Mouse (Mus musculus) midbrain, embryonic 13.5 days (tissue): Measurements from ENCODE around the gene Acad9. TPM values are rescaled to one million over a fixed set of nuclear protein-coding genes. Genes with fewer than 3 reads are reported as not detected.

Source experiments
- ATAC-seq: fragments of 200-750 bp; cut with Nextera tagmentation; 2 replicates; pipeline ENCODE4 v1.8.0; 2017; ENCODE audit warnings: mild to moderate bottlenecking, moderate TSS enrichment, moderate library complexity
- H3K27ac ChIP-seq: fragments of 300-500 bp; sonication (generic); 2 replicates; pipeline ENCODE4 v1.5.1; 2015; ENCODE audit warnings: inconsistent platforms, mild to moderate bottlenecking, moderate library complexity
- H3K27me3 ChIP-seq: fragments of 300-500 bp; sonication (generic); 2 replicates; pipeline ENCODE4 v1.6.1; 2015; ENCODE audit warnings: mild to moderate bottlenecking, inconsistent platforms
- H3K36me3 ChIP-seq: fragments of 300-500 bp; sonication (generic); 2 replicates; pipeline ENCODE4 v1.6.1; 2015; ENCODE audit warnings: mild to moderate bottlenecking, inconsistent platforms
- H3K4me1 ChIP-seq: fragments of 300-500 bp; sonication (generic); replicated peaks from 2 replicates; pipeline ENCODE4 v1.6.1; 2015; ENCODE audit warnings: inconsistent platforms
- H3K4me2 ChIP-seq: fragments of 300-500 bp; sonication (generic); replicated peaks from 2 replicates; pipeline ENCODE4 v1.6.1; 2015; ENCODE audit warnings: moderate library complexity, mild to moderate bottlenecking, inconsistent platforms
- H3K4me3 ChIP-seq: fragments of 300-500 bp; sonication (generic); replicated peaks from 2 replicates; pipeline ENCODE4 v1.5.1; 2015; ENCODE audit warnings: mild to moderate bottlenecking, inconsistent platforms
- H3K9ac ChIP-seq: fragments of 300-500 bp; sonication (generic); replicated peaks from 2 replicates; pipeline ENCODE4 v1.6.1; 2015; ENCODE audit warnings: mild to moderate bottlenecking, inconsistent platforms
- H3K9me3 ChIP-seq: fragments of 300-500 bp; sonication (generic); 2 replicates; pipeline ENCODE4 v1.6.1; 2016; ENCODE audit warnings: mild to moderate bottlenecking, inconsistent platforms
- WGBS: fragments of 180-500 bp; shearing (Covaris S2); methylation state at CpG from one replicate; pipeline ENCODE4 v1.1.7; 2015; 5-methylcytosine and 5-hydroxymethylcytosine counted together
- polyA plus RNA-seq: library from polyadenylated mRNA; unstranded; fragments of >200 nt; fragmentation: Nextera tagmentation; extraction: Ambion mirVana; gene quantifications from 2 replicates; pipeline ENCODE4 v1.2.1, GENCODE M21; 2015

Gene Acad9
- polyA plus RNA-seq, 1 experiment from 2014 or later: 87.3 TPM

DNA sequence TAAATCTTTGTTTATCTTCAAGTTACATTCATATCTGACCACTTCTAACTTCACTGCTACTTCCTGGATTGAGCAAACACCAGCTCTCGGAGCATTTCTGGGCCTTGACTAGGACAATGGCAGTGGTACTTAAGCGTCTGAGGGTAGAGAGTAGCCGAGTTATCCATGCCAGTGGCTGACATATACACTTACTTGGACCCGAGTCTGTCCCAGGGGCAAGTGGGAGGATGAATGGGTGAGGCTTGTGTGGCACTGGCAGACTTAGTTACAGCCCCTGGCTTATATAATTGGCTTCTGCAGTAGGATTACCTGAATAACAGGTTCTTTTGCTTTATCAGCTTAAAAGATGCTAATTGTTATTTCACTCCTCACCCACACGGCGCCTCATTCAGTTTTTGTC, 2.0 kb downstream of the Acad9 start:
- peaks cover 17% of the 10 kb centered on the region for H3K36me3 ChIP-seq
- H3K27ac ChIP-seq: no peak overlapping the region
- H3K9ac ChIP-seq: no peak overlapping the region
- 0 out of 2 replicates have a peak overlapping the region, but pooled peaks have one; percentile 75 for H3K4me2 ChIP-seq
- peaks cover 20% of the 10 kb centered on the region for H3K4me1 ChIP-seq
- no peak overlapping the region for H3K4me3 ChIP-seq
- H3K9me3 ChIP-seq: no peaks in the 10 kb centered on the region
- 87% methylated on average over 6 of the region's 6 CpGs for WGBS
- no peak for ATAC-seq
- peaks cover 17% of the 10 kb centered on the region for H3K27me3 ChIP-seq

GRCm38 (mm10) chr3:36070436-36070835, 4.7 kb downstream of the Acad9 start:
- ATAC-seq: no peak
- no peak overlapping the region for H3K4me3 ChIP-seq
- peaks cover 38% of the 10 kb centered on the region for H3K36me3 ChIP-seq
- H3K9me3 ChIP-seq: no peaks in the 10 kb centered on the region
- H3K4me1 ChIP-seq: peaks cover 16% of the 10 kb centered on the region
- H3K9ac ChIP-seq: no peak overlapping the region
- no peak overlapping the region for H3K27ac ChIP-seq
- H3K4me2 ChIP-seq: no peak overlapping the region
- 93% methylated on average over 4 of the region's 4 CpGs for WGBS
- H3K27me3 ChIP-seq: no peaks in the 10 kb centered on the region

DNA sequence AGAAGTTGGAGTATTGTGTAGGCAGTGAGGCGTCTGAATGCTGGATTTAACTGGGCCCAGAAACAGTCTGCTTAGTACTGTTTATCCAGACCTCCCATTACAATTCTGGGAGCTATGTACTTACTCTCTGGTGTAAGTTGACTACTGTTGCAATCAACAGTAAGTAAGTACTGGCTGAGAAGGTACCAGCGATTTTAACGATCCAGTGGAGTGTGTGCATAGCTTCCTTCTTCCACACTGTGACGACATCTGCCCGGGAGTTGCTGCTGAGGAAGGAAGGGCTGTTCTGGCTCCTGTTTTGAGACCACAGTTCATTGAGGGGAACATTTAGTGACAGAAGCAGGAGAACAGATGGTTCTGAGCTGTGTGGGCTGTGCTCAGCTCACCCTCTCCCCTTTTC, 5.3 kb downstream of the Acad9 start:
- Histone ChIP-seq H3K4me2 (no peak overlapping the region), H3K4me3 (no peak overlapping the region), H3K4me1 (peaks cover 16% of the 10 kb centered on the region), H3K9me3 (no peaks in the 10 kb centered on the region), H3K36me3 (peaks cover 44% of the 10 kb centered on the region), H3K9ac (no peak overlapping the region), H3K27me3 (no peaks in the 10 kb centered on the region), H3K27ac (no peak overlapping the region)
- 98% methylated on average over 5 of the region's 5 CpGs for WGBS
- ATAC-seq: no peak

GRCm38 (mm10) chr3:36074231-36074630, 8.5 kb downstream of the Acad9 start:
- Histone ChIP-seq H3K9me3 (no peaks in the 10 kb centered on the region), H3K4me3 (no peak overlapping the region), H3K9ac (no peak overlapping the region), H3K4me1 (no peaks in the 10 kb centered on the region), H3K27me3 (no peaks in the 10 kb centered on the region), H3K4me2 (no peak overlapping the region), H3K36me3 (peaks cover 76% of the 10 kb centered on the region), H3K27ac (no peak overlapping the region)
- no peak for ATAC-seq
- 95% methylated on average over 6 of the region's 6 CpGs for WGBS

GRCm38 (mm10) chr3:36075466-36075865, 9.7 kb downstream of the Acad9 start:
- Histone ChIP-seq H3K27me3 (no peaks in the 10 kb centered on the region), H3K27ac (no peak overlapping the region)

GRCm38 (mm10) chr3:36077386-36077785, 11.6 kb downstream of the Acad9 start:
- H3K9ac ChIP-seq: no peak overlapping the region
- ATAC-seq: no peak
- H3K4me2 ChIP-seq: no peak overlapping the region
- H3K27ac ChIP-seq: no peak overlapping the region
- H3K4me1 ChIP-seq: no peaks in the 10 kb centered on the region
- WGBS: 94% methylated on average over 3 of the region's 3 CpGs
- H3K4me3 ChIP-seq: no peak overlapping the region
- H3K9me3 ChIP-seq: no peaks in the 10 kb centered on the region
- H3K36me3 ChIP-seq: peaks cover 91% of the 10 kb centered on the region
- H3K27me3 ChIP-seq: no peaks in the 10 kb centered on the region

More at GRCm38 (mm10) chr3:36075466-36075865, 9.7 kb downstream of the Acad9 start:
- Histone ChIP-seq H3K9ac (no peak overlapping the region), H3K36me3 (peaks cover 83% of the 10 kb centered on the region), H3K4me3 (no peak overlapping the region), H3K9me3 (no peaks in the 10 kb centered on the region), H3K4me2 (no peak overlapping the region), H3K4me1 (no peaks in the 10 kb centered on the region)
- WGBS: 95% methylated on average over 6 of the region's 6 CpGs
- ATAC-seq: no peak

DNA sequence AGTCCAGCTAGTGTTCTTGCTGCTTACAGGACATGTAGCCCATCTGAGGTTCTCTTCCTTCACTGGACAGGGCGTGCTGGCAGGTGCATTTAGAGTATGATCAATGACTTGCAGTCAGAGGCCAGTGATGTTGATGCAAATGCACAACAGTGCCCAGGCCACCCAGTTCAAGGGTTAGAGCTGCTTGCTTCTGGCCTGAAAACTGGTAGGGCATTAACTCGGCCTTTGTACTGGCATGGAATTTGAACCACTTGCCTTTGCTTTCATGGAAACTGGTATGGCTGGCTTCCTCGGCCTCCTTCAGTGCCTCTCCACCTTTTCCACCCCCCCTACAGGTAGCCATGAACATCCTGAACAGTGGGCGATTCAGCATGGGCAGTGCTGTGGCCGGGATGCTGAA, 14.1 kb downstream of the Acad9 start:
- Histone ChIP-seq H3K36me3 (peaks cover 93% of the 10 kb centered on the region), H3K4me3 (no peak overlapping the region), H3K27ac (no peak overlapping the region), H3K4me1 (no peaks in the 10 kb centered on the region), H3K27me3 (no peaks in the 10 kb centered on the region), H3K9ac (no peak overlapping the region), H3K4me2 (no peak overlapping the region), H3K9me3 (no peaks in the 10 kb centered on the region)
- ATAC-seq: no peak
- 95% methylated on average over 5 of the region's 5 CpGs for WGBS

DNA sequence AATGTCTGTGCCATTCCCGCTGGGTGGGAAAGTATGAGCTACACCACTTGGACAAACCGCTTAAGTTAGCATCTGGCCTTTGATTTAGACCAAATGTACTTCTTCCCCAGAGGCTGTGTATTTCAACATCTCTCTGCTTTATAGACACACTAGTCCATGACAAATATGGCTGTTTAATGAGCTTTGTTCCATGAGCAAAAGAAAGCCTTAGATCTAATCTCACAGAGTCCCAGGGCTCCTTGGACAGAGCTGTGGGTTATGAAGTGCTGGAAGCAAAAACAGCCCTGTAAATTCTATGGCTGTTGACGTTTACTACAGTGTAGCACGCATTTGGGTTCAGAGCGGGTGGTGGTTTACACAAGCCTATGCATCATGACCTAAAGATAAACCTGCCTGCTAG, 15.0 kb downstream of the Acad9 start:
- peaks cover 93% of the 10 kb centered on the region for H3K36me3 ChIP-seq
- WGBS: 97% methylated on average over 5 of the region's 5 CpGs
- no peaks in the 10 kb centered on the region for H3K27me3 ChIP-seq
- ATAC-seq: no peak
- H3K4me1 ChIP-seq: no peaks in the 10 kb centered on the region
- no peak overlapping the region for H3K4me2 ChIP-seq
- no peaks in the 10 kb centered on the region for H3K9me3 ChIP-seq
- H3K4me3 ChIP-seq: no peak overlapping the region
- H3K27ac ChIP-seq: no peak overlapping the region
- H3K9ac ChIP-seq: no peak overlapping the region

GRCm38 (mm10) chr3:36082843-36083242, 17.1 kb downstream of the Acad9 start:
- Histone ChIP-seq H3K4me3 (no peak overlapping the region), H3K4me1 (no peaks in the 10 kb centered on the region), H3K36me3 (peaks cover 93% of the 10 kb centered on the region), H3K27me3 (no peaks in the 10 kb centered on the region), H3K9me3 (no peaks in the 10 kb centered on the region), H3K9ac (no peak overlapping the region), H3K27ac (no peak overlapping the region), H3K4me2 (no peak overlapping the region)
- no peak for ATAC-seq
- WGBS: 96% methylated on average over 4 of the region's 4 CpGs

GRCm38 (mm10) chr3:36083381-36083780, 17.6 kb downstream of the Acad9 start:
- Histone ChIP-seq H3K4me3 (no peak overlapping the region), H3K27ac (no peak overlapping the region), H3K4me2 (no peak overlapping the region), H3K27me3 (no peaks in the 10 kb centered on the region), H3K9ac (no peak overlapping the region), H3K36me3 (peaks cover 93% of the 10 kb centered on the region), H3K4me1 (no peaks in the 10 kb centered on the region), H3K9me3 (no peaks in the 10 kb centered on the region)
- ATAC-seq: no peak
- WGBS: 98% methylated on average over 7 of the region's 7 CpGs

DNA sequence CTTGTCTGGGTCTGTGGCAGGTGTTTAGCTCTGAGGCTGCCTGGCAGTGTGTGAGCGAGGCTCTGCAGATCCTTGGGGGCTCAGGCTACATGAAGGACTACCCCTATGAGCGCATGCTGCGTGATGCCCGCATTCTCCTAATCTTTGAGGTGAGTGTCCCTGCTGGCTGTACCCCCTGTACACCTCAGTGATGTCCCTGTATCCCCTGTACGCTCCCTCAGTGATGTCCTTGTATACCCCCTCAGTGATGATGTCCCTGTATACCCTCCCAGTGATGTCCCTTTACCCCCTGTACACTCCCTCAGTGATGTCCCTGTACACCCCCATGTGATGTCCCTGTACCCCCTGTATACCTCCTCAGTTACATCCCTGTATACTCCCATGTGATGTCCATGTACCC, 19.6 kb downstream of the Acad9 start:
- Histone ChIP-seq H3K9me3 (no peaks in the 10 kb centered on the region), H3K27ac (no peak overlapping the region), H3K9ac (no peak overlapping the region), H3K4me2 (no peak overlapping the region), H3K36me3 (peaks cover 93% of the 10 kb centered on the region), H3K27me3 (no peaks in the 10 kb centered on the region), H3K4me3 (no peak overlapping the region), H3K4me1 (no peaks in the 10 kb centered on the region)
- ATAC-seq: peak; percentile 14; the same call in 1 of the 2 replicates
- WGBS: 97% methylated on average over 5 of the region's 5 CpGs

DNA sequence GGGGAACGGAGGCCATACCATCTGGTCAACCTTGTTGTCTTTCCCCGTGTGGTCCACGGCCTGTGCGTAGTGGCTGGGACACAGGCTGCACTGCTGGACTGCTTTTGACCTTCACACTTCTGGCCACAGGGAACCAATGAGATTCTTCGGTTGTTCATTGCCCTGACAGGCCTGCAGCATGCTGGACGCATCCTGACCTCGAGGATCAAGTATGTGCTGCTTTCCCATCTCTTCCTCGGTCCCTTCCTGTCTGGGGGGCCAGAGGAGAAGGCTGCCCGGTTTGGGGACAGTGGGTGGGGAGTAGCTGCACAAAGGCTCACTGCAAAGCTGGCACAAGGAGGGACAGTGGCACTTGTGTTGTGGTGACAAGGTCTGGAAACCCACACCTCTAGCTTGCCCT, 21.8 kb downstream of the Acad9 start:
- Histone ChIP-seq H3K9ac (no peak overlapping the region), H3K4me3 (no peak overlapping the region), H3K4me1 (no peaks in the 10 kb centered on the region), H3K27me3 (no peaks in the 10 kb centered on the region), H3K9me3 (no peaks in the 10 kb centered on the region), H3K4me2 (no peak overlapping the region), H3K36me3 (peaks cover 86% of the 10 kb centered on the region), H3K27ac (no peak overlapping the region)
- WGBS: 94% methylated on average over 9 of the region's 9 CpGs
- ATAC-seq: no peak

- Histone ChIP-seq H3K4me1 (no peaks in the 10 kb centered on the region), H3K36me3 (peaks cover 26% of the 10 kb centered on the region), H3K27ac (no peak overlapping the region), H3K9me3 (no peaks in the 10 kb centered on the region), H3K9ac (no peak overlapping the region), H3K4me2 (no peak overlapping the region), H3K4me3 (no peak overlapping the region), H3K27me3 (no peaks in the 10 kb centered on the region)
- no peak for ATAC-seq
- WGBS: 81% methylated on average over 2 of the region's 2 CpGs
These were observed 29.6 kb downstream of the Acad9 start for GRCm38 (mm10) chr3:36095371-36095770.
